Mouse (Mus musculus): ENCODE measurements around the gene Psmb1.
A peak's percentile ranks its signal among the peaks of the same experiment; 100 is the strongest.

GRCm38 (mm10) chr17:15526986-15527810 is 27.6 kb upstream of the Psmb1 start, which contains the start of gene Pdcd2:
- TF ChIP-seq POLR2A (IDR thresholded peaks at IDR 0.05; ENCODE audit: control insufficient read depth, low read depth, low read length) (peak; percentile 91), CTCF (IDR thresholded peaks at IDR 0.05; ENCODE audit: control insufficient read depth, insufficient read depth, insufficient replicate concordance, low read depth, low read length) (0 out of 2 replicates have a peak, but pooled peaks have one; percentile 5)
